Mouse (Mus musculus): ENCODE measurements at regions not wholly inside any gene's neighbourhood (a gene's known extent, or its start where the extent isn't known, plus 50 kb on each side); places are given as distances from the start of the nearest gene placed in this dataset.

DNA sequence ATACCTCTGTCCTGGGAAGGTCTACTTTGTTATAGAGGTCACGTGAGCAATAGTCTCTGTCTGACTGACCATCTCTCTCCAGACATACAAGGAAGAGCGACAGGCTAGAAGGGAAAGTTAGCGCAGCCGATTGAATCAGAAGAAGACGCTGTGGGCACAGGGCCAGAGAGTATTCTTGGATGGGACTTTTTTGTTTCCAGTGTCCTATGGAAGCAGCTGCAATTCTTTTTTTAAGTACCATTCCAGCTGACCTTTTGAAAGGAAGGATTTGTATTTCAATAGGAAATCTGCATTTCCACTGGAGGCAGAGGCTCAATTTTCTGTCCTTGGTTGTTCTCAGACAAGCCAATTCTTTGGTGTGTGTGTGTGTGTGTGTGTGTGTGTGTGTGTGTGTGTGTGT, 52.3 kb upstream of the Zfp536 start:
- no peak overlapping the region for H3K9ac ChIP-seq (replicated peaks)
- H3K36me3 ChIP-seq, result no peaks in the 10 kb centered on the region
- 69% methylated on average over 5 of the region's 5 CpGs for WGBS
- no peaks in the 10 kb centered on the region for H3K9me3 ChIP-seq
- no peak for ATAC-seq (ENCODE audit: low FRiP score, low read depth)
- H3K4me1 ChIP-seq, result no peaks in the 10 kb centered on the region
- H3K4me3 ChIP-seq, result no peak overlapping the region
- no peaks in the 10 kb centered on the region for H3K27me3 ChIP-seq
- no peak overlapping the region for H3K4me2 ChIP-seq (replicated peaks)
- H3K27ac ChIP-seq (replicated peaks), result no peak overlapping the region
